Mouse (Mus musculus) hindbrain, embryonic 11.5 days (tissue): Measurements from ENCODE around the gene Alkbh5. TPM values are rescaled to one million over a fixed set of nuclear protein-coding genes. Genes with fewer than 3 reads are reported as not detected.
A peak's percentile ranks its signal among the peaks of the same experiment; 100 is the strongest.
"Not testable (repeated sequence)": the region's sequence is repeated elsewhere in the genome, so short reads cannot be mapped to it uniquely, and the experiment has no call there.

Experiments
- ATAC-seq: fragments of 200-750 bp; cut with Nextera tagmentation; 2 replicates; pipeline ENCODE4 v1.8.0; 2017; ENCODE audit warnings: mild to moderate bottlenecking, moderate TSS enrichment, moderate library complexity; ENCODE audit not compliant: low FRiP score
- DNase-seq: peaks from one replicate; pipeline ENCODE4 v3.0.0-alpha.2; 2015; ENCODE audit warnings: low spot score
- H3K27ac ChIP-seq: fragments of 300-500 bp; sonication (generic); 2 replicates; pipeline ENCODE4 v1.5.1; 2014; ENCODE audit warnings: mild to moderate bottlenecking, low read depth, low read length
- H3K27me3 ChIP-seq: fragments of 300-500 bp; sonication (generic); 2 replicates; pipeline ENCODE4 v1.6.1; 2014; ENCODE audit warnings: mild to moderate bottlenecking, low read length, moderate library complexity, mixed read lengths; ENCODE audit not compliant: control insufficient read depth, insufficient read depth
- H3K36me3 ChIP-seq: fragments of 300-500 bp; sonication (generic); 2 replicates; pipeline ENCODE4 v1.6.1; 2014; ENCODE audit warnings: mild to moderate bottlenecking, low read length, moderate library complexity, mixed read lengths; ENCODE audit not compliant: control insufficient read depth, insufficient read depth
- H3K4me1 ChIP-seq: fragments of 300-500 bp; sonication (generic); replicated peaks from 2 replicates; pipeline ENCODE4 v1.6.1; 2014; ENCODE audit warnings: low read length, mixed read lengths; ENCODE audit not compliant: control insufficient read depth, insufficient read depth
- H3K4me2 ChIP-seq: fragments of 300-500 bp; sonication (generic); replicated peaks from 2 replicates; pipeline ENCODE4 v1.6.1; 2014; ENCODE audit warnings: mild to moderate bottlenecking, low read depth, low read length
- H3K4me3 ChIP-seq: fragments of 300-500 bp; sonication (generic); 2 replicates; pipeline ENCODE4 v1.5.1; 2014; ENCODE audit warnings: low read depth, low read length
- H3K9ac ChIP-seq: fragments of 300-500 bp; sonication (generic); 2 replicates; pipeline ENCODE4 v1.6.1; 2014; ENCODE audit warnings: low read depth, low read length
- H3K9me3 ChIP-seq: fragments of 300-500 bp; sonication (generic); 2 replicates; pipeline ENCODE4 v1.6.1; 2016; ENCODE audit warnings: low read length; ENCODE audit not compliant: control insufficient read depth
- WGBS: fragments of 180-500 bp; shearing (Covaris S2); extraction: QIAGEN DNeasy Blood & Tissue Kit; methylation state at CpG from one replicate; pipeline ENCODE4 v1.1.7; 2014; 5-methylcytosine and 5-hydroxymethylcytosine counted together
- polyA plus RNA-seq: library from polyadenylated mRNA; unstranded; fragments of >200 nt; fragmentation: Nextera tagmentation; extraction: Ambion mirVana; gene quantifications from 2 replicates; pipeline ENCODE4 v1.2.1, GENCODE M21; 2014

Gene Alkbh5
- polyA plus RNA-seq, 1 experiment from 2014 or later: 33.2 TPM

DNA sequence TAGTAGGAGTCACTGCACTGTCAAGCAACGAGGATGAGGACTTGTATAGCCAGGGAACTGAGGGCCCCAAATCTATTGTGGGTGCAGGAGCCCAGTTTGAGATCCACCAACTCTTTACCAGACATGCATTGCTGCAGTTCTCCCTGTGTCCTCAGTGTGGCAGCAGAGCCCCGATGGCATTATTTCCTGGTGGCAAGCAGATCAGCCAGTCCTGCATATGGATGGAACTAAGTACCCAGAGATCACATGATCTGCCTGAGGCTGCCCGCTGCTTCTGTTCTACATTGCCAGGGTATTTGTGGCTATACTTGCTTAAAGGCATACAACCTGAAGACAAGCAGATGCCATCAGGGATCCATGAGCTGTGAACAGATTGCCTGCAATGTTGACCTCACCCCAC lies 23.2 kb downstream of the Alkbh5 start:
- H3K4me3 ChIP-seq: no peak overlapping the region
- no peaks in the 10 kb centered on the region for H3K36me3 ChIP-seq
- 21% methylated on average over 3 of the region's 3 CpGs for WGBS
- H3K4me1 ChIP-seq: no peaks in the 10 kb centered on the region
- H3K9me3 ChIP-seq: no peaks in the 10 kb centered on the region
- H3K4me2 ChIP-seq: no peak overlapping the region
- no peak overlapping the region for H3K9ac ChIP-seq
- H3K27me3 ChIP-seq: no peaks in the 10 kb centered on the region
- peak; percentile 79 for DNase-seq
- H3K27ac ChIP-seq: no peak overlapping the region
- peak; percentile 19; the same call in 1 of the 2 replicates for ATAC-seq

DNA sequence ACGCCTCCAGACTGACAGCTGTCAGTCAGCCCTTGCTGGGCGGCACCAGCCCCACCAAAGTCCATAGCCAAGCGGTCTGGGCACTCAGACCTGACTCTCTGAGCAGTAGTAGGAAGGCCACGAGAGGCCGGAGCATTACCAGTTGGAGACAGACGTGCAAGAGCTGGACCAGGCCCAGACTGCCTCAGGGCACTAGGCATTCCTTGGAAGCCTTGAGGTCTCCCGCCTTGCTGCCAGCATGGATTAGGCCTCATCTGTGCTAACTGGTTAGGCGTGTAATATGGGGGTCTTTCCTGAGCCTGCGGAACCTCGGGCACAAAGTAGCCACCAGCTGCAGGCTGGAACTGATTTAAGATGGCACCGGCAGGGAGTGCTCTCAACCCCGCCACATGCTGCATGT lies 37.8 kb downstream of the Alkbh5 start:
- not testable (repeated sequence) for H3K27ac ChIP-seq, H3K4me3 ChIP-seq, H3K27me3 ChIP-seq, H3K36me3 ChIP-seq, H3K9ac ChIP-seq, H3K9me3 ChIP-seq, DNase-seq, ATAC-seq, H3K4me2 ChIP-seq, H3K4me1 ChIP-seq
- WGBS: 90% methylated on average over 8 of the region's 12 CpGs

Other genes with a start within 250 kb of the Alkbh5 start
- 13.9 and 15.8 TPM in 2 replicates for gene Tom1l2, start 183.5 kb upstream of the Alkbh5 start, polyA plus RNA-seq
- gene Drc3, start 183.1 kb upstream of the Alkbh5 start, polyA plus RNA-seq: 6.6 and 7.0 TPM in 2 replicates
- gene Gid4, start 119.2 kb upstream of the Alkbh5 start, polyA plus RNA-seq: 26.0 and 28.7 TPM in 2 replicates
- 38.0 and 38.1 TPM in 2 replicates for gene Atpaf2, start 117.9 kb upstream of the Alkbh5 start, polyA plus RNA-seq
- 113 and 118 TPM in 2 replicates for gene Drg2, start 81.8 kb upstream of the Alkbh5 start, polyA plus RNA-seq
- 0.07 and 0.15 TPM in 2 replicates for gene Myo15, start 67.0 kb upstream of the Alkbh5 start, polyA plus RNA-seq
- 70.4 and 85.8 TPM in 2 replicates for gene Llgl1, start 163.3 kb downstream of the Alkbh5 start, polyA plus RNA-seq
- 54.5 and 59.7 TPM in 2 replicates for gene Flii, start 190.9 kb downstream of the Alkbh5 start, polyA plus RNA-seq
- 11.8 and 12.0 TPM in 2 replicates for gene Mief2, start 192.0 kb downstream of the Alkbh5 start, polyA plus RNA-seq
- gene Top3a, start 241.0 kb downstream of the Alkbh5 start, polyA plus RNA-seq: 13.1 and 15.2 TPM in 2 replicates
- gene Smcr8, start 241.1 kb downstream of the Alkbh5 start, polyA plus RNA-seq: 8.4 and 8.8 TPM in 2 replicates